ENCODE assay signal across 8 mouse cellular contexts in the genomic region with DNA sequence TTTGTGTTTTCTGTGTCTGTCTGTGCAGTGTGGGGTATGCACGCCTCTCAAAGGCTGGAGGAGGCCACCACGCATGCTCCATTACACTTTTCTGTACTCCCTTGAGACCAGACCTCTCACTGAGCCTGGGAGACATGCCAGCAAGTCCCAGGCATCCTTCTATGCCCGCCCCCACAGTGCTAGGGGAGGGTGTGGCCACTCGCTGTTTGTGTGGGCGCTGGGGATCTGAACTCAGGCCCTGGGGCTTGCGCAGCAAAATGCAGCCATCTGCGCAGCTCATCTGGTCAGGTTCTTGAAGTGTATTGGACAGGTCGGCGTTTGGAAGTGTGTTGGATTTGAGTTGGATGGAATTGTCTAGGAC. TPM values are rescaled to one million over a fixed set of nuclear protein-coding genes. Genes with fewer than 3 reads are reported as not detected.
DNase-seq lines count a peak whose midpoint lies in the region; ATAC-seq and TF ChIP-seq lines count a peak whose summit lies in the region.

No protein-coding gene starts in this region.

- TF ChIP-seq POLR2A in cerebellum, adult 2 months (IDR thresholded peaks at IDR 0.05; ENCODE audit: borderline replicate concordance, insufficient read depth, low read length), result no peak

- peak overlapping the region; percentile 12; the same call in 1 of the 2 replicates for H3K4me3 ChIP-seq in midbrain, embryonic 10.5 days
- no peak overlapping the region for H3K4me3 ChIP-seq in midbrain, embryonic 11.5 days (ENCODE audit: low read depth, low read length)
- H3K4me3 ChIP-seq in cerebellum, adult 2 months (replicated peaks; ENCODE audit: insufficient read depth, low read depth, low read length), result peak overlapping the region; percentile 23
- H3K4me3 ChIP-seq in kidney, embryonic 15.5 days (replicated peaks), result no peak overlapping the region
- H3K4me3 ChIP-seq in lung, embryonic 14.5 days (ENCODE audit: low read depth, low read length), result no peak overlapping the region

- 93% methylated on average over 9 of the region's 9 CpGs for WGBS in midbrain, embryonic 10.5 days
- WGBS in midbrain, embryonic 11.5 days, result 93% methylated on average over 9 of the region's 9 CpGs
- WGBS in cerebellum, adult 2 months, result 51% methylated on average over 9 of the region's 9 CpGs
- WGBS in kidney, embryonic 15.5 days, result 86% methylated on average over 9 of the region's 9 CpGs
- 88% methylated on average over 9 of the region's 9 CpGs for WGBS in lung, embryonic 14.5 days

- no peak for TF ChIP-seq CTCF in cerebellum, adult 2 months (IDR thresholded peaks at IDR 0.05; ENCODE audit: borderline replicate concordance, insufficient read depth, low read depth, low read length)
- no peak for TF ChIP-seq CTCF in lung, embryonic 14.5 days (IDR thresholded peaks at IDR 0.05; ENCODE audit: low read depth)

- no peak overlapping the region for H3K4me2 ChIP-seq in midbrain, embryonic 11.5 days
- 0 out of 2 replicates have a peak overlapping the region, but pooled peaks have one; percentile 6 for H3K4me2 ChIP-seq in kidney, embryonic 15.5 days
- 0 out of 2 replicates have a peak overlapping the region, but pooled peaks have one; percentile 2 for H3K4me2 ChIP-seq in lung, embryonic 14.5 days

- H3K4me1 ChIP-seq in midbrain, embryonic 10.5 days, result peaks cover 78% of the 10 kb centered on the region
- H3K4me1 ChIP-seq in midbrain, embryonic 11.5 days (ENCODE audit: control insufficient read depth, insufficient read depth, low read length), result peaks cover 53% of the 10 kb centered on the region
- H3K4me1 ChIP-seq in cerebellum, adult 2 months (ENCODE audit: control insufficient read depth, insufficient read depth, low read length), result peaks cover 45% of the 10 kb centered on the region
- H3K4me1 ChIP-seq in kidney, embryonic 15.5 days, result peaks cover 48% of the 10 kb centered on the region
- H3K4me1 ChIP-seq in lung, embryonic 14.5 days (ENCODE audit: insufficient read depth), result peaks cover 12% of the 10 kb centered on the region

- no peak overlapping the region for H3K9ac ChIP-seq in midbrain, embryonic 11.5 days (ENCODE audit: low read length)
- H3K9ac ChIP-seq in kidney, embryonic 15.5 days, result no peak overlapping the region
- H3K9ac ChIP-seq in lung, embryonic 14.5 days, result no peak overlapping the region

- DNase-seq in midbrain, embryonic 10.5 days (ENCODE audit: low spot score), result no peak
- DNase-seq in midbrain, embryonic 11.5 days (ENCODE audit: low spot score, missing footprints), result no peak
- peak; percentile 55 to 57 for DNase-seq in cerebellum, adult 2 months
- peak; percentile 90 for DNase-seq in gonadal fat pad, adult 2 months (ENCODE audit: low read depth)
- no peak for DNase-seq in lung, embryonic 14.5 days
- DNase-seq in spleen, postnatal 36 days (ENCODE audit: low spot score in 2 of 2), result peak; percentile 64 to 67
- DNase-seq in Muller cell, postnatal 12 days (ENCODE audit: inconsistent ontology term), result no peak

- peak overlapping the region; percentile 49; the same call in 1 of the 2 replicates for H3K27ac ChIP-seq in midbrain, embryonic 10.5 days (replicated peaks)
- H3K27ac ChIP-seq in midbrain, embryonic 11.5 days (ENCODE audit: low read depth, low read length), result no peak overlapping the region
- H3K27ac ChIP-seq in cerebellum, adult 2 months (ENCODE audit: insufficient read depth, low read length), result no peak overlapping the region
- H3K27ac ChIP-seq in kidney, embryonic 15.5 days, result no peak overlapping the region
- no peak overlapping the region for H3K27ac ChIP-seq in lung, embryonic 14.5 days (ENCODE audit: low read depth)

- H3K27me3 ChIP-seq in midbrain, embryonic 10.5 days (ENCODE audit: low read depth, poor library complexity, severe bottlenecking), result no peaks in the 10 kb centered on the region
- no peaks in the 10 kb centered on the region for H3K27me3 ChIP-seq in midbrain, embryonic 11.5 days (ENCODE audit: control insufficient read depth, insufficient read depth, low read length)
- H3K27me3 ChIP-seq in cerebellum, adult 2 months (ENCODE audit: control insufficient read depth, insufficient read depth, low read length), result no peaks in the 10 kb centered on the region
- H3K27me3 ChIP-seq in kidney, embryonic 15.5 days, result no peaks in the 10 kb centered on the region
- H3K27me3 ChIP-seq in lung, embryonic 14.5 days (ENCODE audit: insufficient read depth, low read length), result no peaks in the 10 kb centered on the region

- ATAC-seq in midbrain, embryonic 11.5 days (ENCODE audit: low FRiP score), result no peak
- ATAC-seq in kidney, embryonic 15.5 days (replicated peaks; ENCODE audit: low FRiP score), result no peak
- no peak for ATAC-seq in lung, embryonic 14.5 days (ENCODE audit: insufficient read depth)

- H3K36me3 ChIP-seq in midbrain, embryonic 10.5 days, result peaks cover 6% of the 10 kb centered on the region
- no peaks in the 10 kb centered on the region for H3K36me3 ChIP-seq in midbrain, embryonic 11.5 days (ENCODE audit: control insufficient read depth, insufficient read depth, low read length)
- H3K36me3 ChIP-seq in kidney, embryonic 15.5 days, result no peaks in the 10 kb centered on the region
- no peaks in the 10 kb centered on the region for H3K36me3 ChIP-seq in lung, embryonic 14.5 days (ENCODE audit: insufficient read depth)

- no peaks in the 10 kb centered on the region for H3K9me3 ChIP-seq in midbrain, embryonic 10.5 days (replicated peaks)
- no peaks in the 10 kb centered on the region for H3K9me3 ChIP-seq in midbrain, embryonic 11.5 days (ENCODE audit: control insufficient read depth, low read length)
- no peaks in the 10 kb centered on the region for H3K9me3 ChIP-seq in kidney, embryonic 15.5 days (replicated peaks)
- no peaks in the 10 kb centered on the region for H3K9me3 ChIP-seq in lung, embryonic 14.5 days (ENCODE audit: low read depth, low read length)

RNA-seq across cellular contexts. Expression of gene Psap, which starts 2.5 kb away (rescaled TPM):
- polyA plus RNA-seq in midbrain, embryonic 10.5 days (2016; fragmentation: Nextera tagmentation; extraction: Ambion mirVana), result 52.0 and 69.2 TPM in 2 replicates
- 77.3 and 83.9 TPM in 2 replicates for polyA plus RNA-seq in midbrain, embryonic 11.5 days (2014; fragmentation: Nextera tagmentation; extraction: Ambion mirVana)
- 2,061 and 2,091 TPM in 2 replicates for polyA plus RNA-seq in cerebellum, adult 2 months (2012; rRNA removed)
- polyA plus RNA-seq in gonadal fat pad, adult 2 months (2012; rRNA removed), result 1,616 and 1,617 TPM in 2 replicates
- 132 and 162 TPM in 2 replicates for polyA plus RNA-seq in kidney, embryonic 15.5 days (2015; fragmentation: Nextera tagmentation; extraction: Ambion mirVana)
- polyA plus RNA-seq in lung, embryonic 14.5 days (2014; fragmentation: Nextera tagmentation; extraction: Ambion mirVana), result 73.5 and 74.0 TPM in 2 replicates

Comparison
In these comparisons a context has a peak if more than half of its experiments do, and no peak if none do; other contexts are left out.
1. H3K4me3 ChIP-seq: peak in midbrain, embryonic 10.5 days (single experiment) and cerebellum, adult 2 months (single experiment); none in midbrain, embryonic 11.5 days (single experiment), kidney, embryonic 15.5 days (single experiment) and lung, embryonic 14.5 days (single experiment).
2. DNase-seq: peak in cerebellum, adult 2 months (2 of 2), gonadal fat pad, adult 2 months (single experiment) and spleen, postnatal 36 days (2 of 2); none in midbrain, embryonic 10.5 days (single experiment), midbrain, embryonic 11.5 days (single experiment), lung, embryonic 14.5 days (single experiment) and Muller cell, postnatal 12 days (single experiment).